Mouse (Mus musculus) lung, postnatal 25 days (tissue): ENCODE measurements at regions not wholly inside any gene's neighbourhood (a gene's known extent, or its start where the extent isn't known, plus 50 kb on each side); places are given as distances from the start of the nearest gene placed in this dataset.

Experiments used
- DNase-seq: peaks from one replicate; pipeline ENCODE4 v3.0.0; 2022; ENCODE audit warnings: low spot score

- DNase-seq = no peak
Measured at GRCm38 (mm10) chr10:117556027-117556789, 73.1 kb upstream of the Cpm start.

GRCm38 (mm10) chr10:117555542-117555941 is 73.8 kb upstream of the Cpm start:
- DNase-seq = no peak

- DNase-seq = no peak
Measured at GRCm38 (mm10) chr10:117555044-117555443, 74.3 kb upstream of the Cpm start.

- DNase-seq = no peak
Measured at GRCm38 (mm10) chr10:117554533-117554932, 74.8 kb upstream of the Cpm start.

- no peak for DNase-seq
Measured at GRCm38 (mm10) chr10:117553211-117554186, 75.8 kb upstream of the Cpm start.

GRCm38 (mm10) chr10:117552049-117552652 is 77.1 kb upstream of the Cpm start:
- no peak for DNase-seq

- no peak for DNase-seq
Measured at GRCm38 (mm10) chr10:117551234-117552048, 77.9 kb upstream of the Cpm start.

GRCm38 (mm10) chr10:117549854-117550605 is 79.3 kb upstream of the Cpm start:
- DNase-seq = no peak

- no peak for DNase-seq
Measured at GRCm38 (mm10) chr10:117549506-117549830, 79.8 kb upstream of the Cpm start.

- DNase-seq = no peak
Measured at GRCm38 (mm10) chr10:117548775-117549505, 80.4 kb upstream of the Cpm start.

GRCm38 (mm10) chr10:117548262-117548661 is 81.0 kb upstream of the Cpm start:
- no peak for DNase-seq

GRCm38 (mm10) chr10:117547275-117547674 is 82.0 kb upstream of the Cpm start:
- DNase-seq = no peak

GRCm38 (mm10) chr10:117545842-117546631 is 83.3 kb upstream of the Cpm start:
- no peak for DNase-seq

- DNase-seq = no peak
Measured at GRCm38 (mm10) chr10:117544680-117545546, 84.4 kb upstream of the Cpm start.

GRCm38 (mm10) chr10:117543995-117544679 is 85.2 kb upstream of the Cpm start:
- no peak for DNase-seq

- no peak for DNase-seq
Measured at GRCm38 (mm10) chr10:117543696-117543950, 85.7 kb upstream of the Cpm start.

GRCm38 (mm10) chr10:117542886-117543695 is 86.2 kb upstream of the Cpm start:
- no peak for DNase-seq
